Mouse (Mus musculus): ENCODE results near the gene Cep57l1. TPM values are rescaled to one million over a fixed set of nuclear protein-coding genes. Genes with fewer than 3 reads are reported as not detected.
"Not testable (repeated sequence)": the region's sequence is repeated elsewhere in the genome, so short reads cannot be mapped to it uniquely, and the experiment has no call there.

Gene Cep57l1
- polyA plus RNA-seq, 1 experiment from 2014 or later = 19.5 TPM

DNA sequence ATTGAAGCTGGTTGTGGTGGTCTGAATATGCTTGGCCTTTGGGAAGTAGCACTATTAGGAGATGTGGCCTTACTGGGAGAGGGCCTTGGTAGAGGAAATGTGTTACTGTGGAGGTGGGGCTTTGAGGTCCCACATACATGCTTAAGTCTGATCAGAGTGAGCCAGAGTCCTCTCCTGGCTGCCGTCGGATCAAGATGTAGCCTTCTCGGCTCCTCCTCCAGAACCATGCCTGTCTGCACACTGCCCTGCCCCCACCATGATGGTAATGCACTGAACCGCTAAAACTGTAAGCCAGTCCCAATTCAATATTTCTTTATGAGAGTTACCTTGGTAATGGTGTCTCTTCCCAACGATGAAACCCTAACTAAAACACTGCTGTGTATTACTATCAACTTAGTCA lies 19.5 kb upstream of the Cep57l1 start:
- Histone ChIP-seq H3K4me1 (ENCODE audit: control insufficient read depth, insufficient read depth, low read length) (no peaks in the 10 kb centered on the region; the same call in 1 of the 2 replicates), H3K36me3 (ENCODE audit: control insufficient read depth, insufficient read depth, low read length) (no peaks in the 10 kb centered on the region), H3K9me3 (replicated peaks; ENCODE audit: control insufficient read depth, low read length) (no peaks in the 10 kb centered on the region), H3K9ac (ENCODE audit: low read length) (no peak overlapping the region), H3K4me3 (replicated peaks; ENCODE audit: low read length) (no peak overlapping the region), H3K27ac (ENCODE audit: low read length) (no peak overlapping the region), H3K27me3 (ENCODE audit: control insufficient read depth, insufficient read depth, low read length) (no peaks in the 10 kb centered on the region), H3K4me2 (ENCODE audit: low read depth, low read length) (no peak overlapping the region)
- 79% methylated on average over 5 of the region's 5 CpGs for WGBS
- ATAC-seq (ENCODE audit: insufficient read depth, low FRiP score) = no peak

GRCm38 (mm10) chr10:41827784-41828183 lies 18.1 kb upstream of the Cep57l1 start:
- H3K9ac ChIP-seq (ENCODE audit: low read length) = no peak overlapping the region
- no peaks in the 10 kb centered on the region for H3K27me3 ChIP-seq (ENCODE audit: control insufficient read depth, insufficient read depth, low read length)
- H3K4me3 ChIP-seq (replicated peaks; ENCODE audit: low read length) = no peak overlapping the region
- no peak for ATAC-seq (ENCODE audit: insufficient read depth, low FRiP score)
- H3K36me3 ChIP-seq (ENCODE audit: control insufficient read depth, insufficient read depth, low read length) = no peaks in the 10 kb centered on the region
- peak overlapping the region; percentile 34; the same call in 1 of the 2 replicates for H3K27ac ChIP-seq (ENCODE audit: low read length)
- H3K9me3 ChIP-seq (replicated peaks; ENCODE audit: control insufficient read depth, low read length) = no peaks in the 10 kb centered on the region
- no peak overlapping the region for H3K4me2 ChIP-seq (ENCODE audit: low read depth, low read length)
- H3K4me1 ChIP-seq (ENCODE audit: control insufficient read depth, insufficient read depth, low read length) = no peaks in the 10 kb centered on the region; the same call in 1 of the 2 replicates
- WGBS = 86% methylated on average over 4 of the region's 4 CpGs

DNA sequence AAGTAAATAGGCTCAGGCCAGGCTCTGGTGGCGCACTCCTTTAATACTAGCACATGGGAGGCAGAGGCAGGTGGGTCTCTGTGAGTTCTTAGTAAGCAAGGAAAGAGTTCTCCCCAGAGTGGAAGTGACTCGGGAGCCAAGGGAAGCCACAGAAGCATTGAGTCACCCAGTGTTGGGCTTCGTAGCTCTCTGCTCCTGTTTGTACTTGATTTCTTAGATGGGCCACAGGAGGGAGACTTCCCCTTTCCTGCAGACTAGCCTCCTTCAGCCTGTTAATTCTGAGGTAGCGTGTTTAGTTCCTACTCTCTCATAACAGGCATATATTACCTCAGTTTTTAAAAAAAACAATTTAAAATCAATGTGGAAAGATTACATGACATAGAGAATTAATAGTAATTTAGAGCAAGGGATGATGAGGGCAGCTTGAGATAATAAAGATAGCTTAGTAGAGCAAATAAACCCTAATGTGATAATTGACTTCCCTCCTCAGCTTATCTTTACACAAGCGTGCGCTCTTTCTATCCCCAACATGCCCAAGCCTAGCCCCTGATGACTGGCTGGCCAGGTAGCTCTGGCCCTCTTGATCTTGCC lies 16.9 kb upstream of the Cep57l1 start:
- Histone ChIP-seq H3K36me3 (ENCODE audit: control insufficient read depth, insufficient read depth, low read length) (no peaks in the 10 kb centered on the region), H3K4me1 (ENCODE audit: control insufficient read depth, insufficient read depth, low read length) (peaks cover 4% of the 10 kb centered on the region; the same call in 1 of the 2 replicates), H3K27me3 (ENCODE audit: control insufficient read depth, insufficient read depth, low read length) (no peaks in the 10 kb centered on the region), H3K4me2 (ENCODE audit: low read depth, low read length) (no peak overlapping the region), H3K27ac (ENCODE audit: low read length) (peak overlapping the region; percentile 34; the same call in 1 of the 2 replicates), H3K4me3 (replicated peaks; ENCODE audit: low read length) (no peak overlapping the region), H3K9ac (ENCODE audit: low read length) (no peak overlapping the region), H3K9me3 (replicated peaks; ENCODE audit: control insufficient read depth, low read length) (no peaks in the 10 kb centered on the region)
- WGBS = 75% methylated on average over 6 of the region's 6 CpGs
- ATAC-seq (ENCODE audit: insufficient read depth, low FRiP score) = no peak

GRCm38 (mm10) chr10:41825996-41826395 lies 16.3 kb upstream of the Cep57l1 start:
- 86% methylated on average over 4 of the region's 4 CpGs for WGBS
- Histone ChIP-seq H3K9ac (ENCODE audit: low read length) (no peak overlapping the region), H3K27ac (ENCODE audit: low read length) (no peak overlapping the region), H3K27me3 (ENCODE audit: control insufficient read depth, insufficient read depth, low read length) (no peaks in the 10 kb centered on the region), H3K36me3 (ENCODE audit: control insufficient read depth, insufficient read depth, low read length) (no peaks in the 10 kb centered on the region), H3K4me3 (replicated peaks; ENCODE audit: low read length) (no peak overlapping the region), H3K4me1 (ENCODE audit: control insufficient read depth, insufficient read depth, low read length) (0 out of 2 replicates have a peak, but pooled peaks cover 5% of the 10 kb centered on the region), H3K4me2 (ENCODE audit: low read depth, low read length) (no peak overlapping the region), H3K9me3 (replicated peaks; ENCODE audit: control insufficient read depth, low read length) (no peaks in the 10 kb centered on the region)
- ATAC-seq (ENCODE audit: insufficient read depth, low FRiP score) = no peak

- Histone ChIP-seq H3K9me3 (replicated peaks; ENCODE audit: control insufficient read depth, low read length) (no peaks in the 10 kb centered on the region), H3K27ac (ENCODE audit: low read length) (no peak overlapping the region), H3K36me3 (ENCODE audit: control insufficient read depth, insufficient read depth, low read length) (no peaks in the 10 kb centered on the region), H3K4me3 (replicated peaks; ENCODE audit: low read length) (no peak overlapping the region), H3K4me2 (ENCODE audit: low read depth, low read length) (no peak overlapping the region), H3K4me1 (ENCODE audit: control insufficient read depth, insufficient read depth, low read length) (0 out of 2 replicates have a peak, but pooled peaks cover 5% of the 10 kb centered on the region), H3K27me3 (ENCODE audit: control insufficient read depth, insufficient read depth, low read length) (no peaks in the 10 kb centered on the region), H3K9ac (ENCODE audit: low read length) (no peak overlapping the region)
- no peak for ATAC-seq (ENCODE audit: insufficient read depth, low FRiP score)
- WGBS = 87% methylated on average over 10 of the region's 10 CpGs
Observed at GRCm38 (mm10) chr10:41825041-41825440, 15.4 kb upstream of the Cep57l1 start.

DNA sequence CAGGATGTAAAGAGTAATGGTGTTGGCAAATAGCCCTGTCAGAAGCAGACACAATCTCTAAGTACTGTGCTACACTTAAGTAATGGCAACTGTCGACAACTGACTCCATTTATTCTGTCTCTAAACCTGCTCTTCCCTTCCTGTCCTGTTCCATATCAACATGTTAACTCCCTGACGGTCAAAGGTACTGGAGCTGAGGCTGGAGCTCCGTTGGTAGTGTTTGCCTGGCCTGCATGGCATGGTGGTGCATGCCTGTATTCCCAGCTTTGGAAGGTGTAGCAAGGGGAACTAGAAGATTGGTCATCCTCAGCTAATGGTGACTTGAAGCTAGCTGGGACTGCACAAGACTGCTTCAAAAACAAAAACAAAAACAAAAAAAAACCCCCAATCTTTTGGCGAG lies 14.2 kb upstream of the Cep57l1 start:
- no peak overlapping the region for H3K9ac ChIP-seq (ENCODE audit: low read length)
- H3K4me1 ChIP-seq (ENCODE audit: control insufficient read depth, insufficient read depth, low read length) = 0 out of 2 replicates have a peak, but pooled peaks cover 5% of the 10 kb centered on the region
- no peaks in the 10 kb centered on the region for H3K9me3 ChIP-seq (replicated peaks; ENCODE audit: control insufficient read depth, low read length)
- 60% methylated on average over 4 of the region's 4 CpGs for WGBS
- ATAC-seq (ENCODE audit: insufficient read depth, low FRiP score) = no peak
- no peaks in the 10 kb centered on the region for H3K27me3 ChIP-seq (ENCODE audit: control insufficient read depth, insufficient read depth, low read length)
- no peak overlapping the region for H3K4me3 ChIP-seq (replicated peaks; ENCODE audit: low read length)
- H3K36me3 ChIP-seq (ENCODE audit: control insufficient read depth, insufficient read depth, low read length) = no peaks in the 10 kb centered on the region
- H3K4me2 ChIP-seq (ENCODE audit: low read depth, low read length) = no peak overlapping the region
- H3K27ac ChIP-seq (ENCODE audit: low read length) = no peak overlapping the region

- not testable (repeated sequence) for ATAC-seq (ENCODE audit: insufficient read depth, low FRiP score); H3K4me3 ChIP-seq (replicated peaks; ENCODE audit: low read length); H3K36me3 ChIP-seq (ENCODE audit: control insufficient read depth, insufficient read depth, low read length); H3K9me3 ChIP-seq (replicated peaks; ENCODE audit: control insufficient read depth, low read length); H3K9ac ChIP-seq (ENCODE audit: low read length); H3K4me1 ChIP-seq (ENCODE audit: control insufficient read depth, insufficient read depth, low read length); H3K4me2 ChIP-seq (ENCODE audit: low read depth, low read length); H3K27ac ChIP-seq (ENCODE audit: low read length); H3K27me3 ChIP-seq (ENCODE audit: control insufficient read depth, insufficient read depth, low read length)
- WGBS = 90% methylated on average over 2 of the region's 4 CpGs
Observed at GRCm38 (mm10) chr10:41823282-41823675, 13.6 kb upstream of the Cep57l1 start.

- 73% methylated on average over 5 of the region's 5 CpGs for WGBS
- ATAC-seq (ENCODE audit: insufficient read depth, low FRiP score) = peak; percentile 33; the same call in 1 of the 2 replicates
- Histone ChIP-seq H3K9me3 (replicated peaks; ENCODE audit: control insufficient read depth, low read length) (no peaks in the 10 kb centered on the region), H3K27me3 (ENCODE audit: control insufficient read depth, insufficient read depth, low read length) (no peaks in the 10 kb centered on the region), H3K27ac (ENCODE audit: low read length) (no peak overlapping the region), H3K4me3 (replicated peaks; ENCODE audit: low read length) (no peak overlapping the region), H3K4me1 (ENCODE audit: control insufficient read depth, insufficient read depth, low read length) (0 out of 2 replicates have a peak, but pooled peaks cover 5% of the 10 kb centered on the region), H3K4me2 (ENCODE audit: low read depth, low read length) (no peak overlapping the region), H3K36me3 (ENCODE audit: control insufficient read depth, insufficient read depth, low read length) (no peaks in the 10 kb centered on the region), H3K9ac (ENCODE audit: low read length) (no peak overlapping the region)
Observed at GRCm38 (mm10) chr10:41822573-41823281, 13.1 kb upstream of the Cep57l1 start.

DNA sequence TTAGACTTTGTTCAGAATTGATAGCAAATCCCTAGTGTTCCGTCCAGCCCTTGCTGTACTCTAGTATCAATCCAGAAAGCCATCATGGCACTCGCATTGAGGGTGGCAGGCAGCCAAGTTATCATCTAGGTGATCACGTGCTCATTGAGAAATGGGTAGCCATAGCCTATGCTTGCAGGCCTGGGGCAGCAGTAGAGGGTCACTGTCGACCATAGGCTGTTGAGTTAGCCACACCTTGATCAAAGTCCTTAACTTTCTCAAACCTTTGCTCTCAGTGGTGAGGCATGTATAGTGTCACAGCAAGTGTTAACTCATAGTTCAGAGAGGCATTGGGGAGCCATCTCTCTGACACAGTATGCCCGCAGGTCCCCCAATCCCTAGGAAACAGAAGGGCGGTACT lies 11.5 kb upstream of the Cep57l1 start:
- 89% methylated on average over 6 of the region's 6 CpGs for WGBS

More for the DNA sequence above, 11.5 kb upstream of the Cep57l1 start:
- Histone ChIP-seq H3K4me2 (ENCODE audit: low read depth, low read length) (no peak overlapping the region), H3K4me1 (ENCODE audit: control insufficient read depth, insufficient read depth, low read length) (0 out of 2 replicates have a peak, but pooled peaks cover 5% of the 10 kb centered on the region), H3K9ac (ENCODE audit: low read length) (no peak overlapping the region), H3K4me3 (replicated peaks; ENCODE audit: low read length) (no peak overlapping the region), H3K27me3 (ENCODE audit: control insufficient read depth, insufficient read depth, low read length) (no peaks in the 10 kb centered on the region), H3K9me3 (replicated peaks; ENCODE audit: control insufficient read depth, low read length) (no peaks in the 10 kb centered on the region), H3K36me3 (ENCODE audit: control insufficient read depth, insufficient read depth, low read length) (no peaks in the 10 kb centered on the region), H3K27ac (ENCODE audit: low read length) (no peak overlapping the region)
- no peak for ATAC-seq (ENCODE audit: insufficient read depth, low FRiP score)

Data from stomach, embryonic 16.5 days (tissue).